15 mouse cellular contexts compared by ENCODE assay signal in genomic region chr6:148571651-148572050, GRCm38 (mm10).
DNase-seq lines count a peak whose midpoint lies in the region; ATAC-seq lines count a peak whose summit lies in the region.
"Had no signal": no experiment of that assay in that cellular context is flagged by ENCODE, and none has a peak within 500 bp of the region (broad histone marks: within the 10 kb centered on the region; RNA-seq: fewer than 3 reads in every experiment).

No protein-coding gene starts in this region.

- no peaks in the 10 kb centered on the region for H3K36me3 ChIP-seq in forebrain, embryonic 16.5 days (ENCODE audit: control insufficient read depth, insufficient read depth)
- H3K36me3 ChIP-seq in midbrain, embryonic 10.5 days: no peaks in the 10 kb centered on the region
- no peaks in the 10 kb centered on the region for H3K36me3 ChIP-seq in heart, embryonic 10.5 days
- H3K36me3 ChIP-seq: embryonic facial prominence, embryonic 13.5 days; intestine, embryonic 15.5 days; midbrain, embryonic 15.5 days; neural tube, embryonic 12.5 days had no signal

- 36% methylated on average over 3 of the region's 3 CpGs for WGBS in forebrain, embryonic 16.5 days
- 80% methylated on average over 3 of the region's 3 CpGs for WGBS in midbrain, embryonic 10.5 days
- 73% methylated on average over 3 of the region's 3 CpGs for WGBS in heart, embryonic 10.5 days

- peak; percentile 49 for DNase-seq in layer of hippocampus, adult 11-12 months (ENCODE audit: low spot score)
- DNase-seq in layer of hippocampus, postnatal 25 days (ENCODE audit: extremely low spot score in 1 of 2, low spot score in 1 of 2): no peak
- DNase-seq in layer of hippocampus, adult 9-11 months: peak; percentile 67
- peak; percentile 63 to 88 for DNase-seq in right cerebral cortex, postnatal 10 days (ENCODE audit: low spot score in 2 of 2)
- DNase-seq in midbrain, embryonic 10.5 days (ENCODE audit: low spot score): no peak
- no peak for DNase-seq in heart, embryonic 10.5 days (ENCODE audit: low spot score)
- DNase-seq: cerebellum, adult 9-11 months; heart, postnatal 4 days; kidney, postnatal 36 days; thymus, adult 2 months had no signal

- H3K4me3 ChIP-seq in forebrain, embryonic 16.5 days (replicated peaks; ENCODE audit: low read length): no peak overlapping the region
- no peak overlapping the region for H3K4me3 ChIP-seq in midbrain, embryonic 10.5 days
- H3K4me3 ChIP-seq in heart, embryonic 10.5 days: no peak overlapping the region
- H3K4me3 ChIP-seq: embryonic facial prominence, embryonic 13.5 days; intestine, embryonic 15.5 days; midbrain, embryonic 15.5 days; neural tube, embryonic 12.5 days had no signal

- no peaks in the 10 kb centered on the region for H3K27me3 ChIP-seq in forebrain, embryonic 16.5 days (replicated peaks; ENCODE audit: control insufficient read depth, insufficient read depth, low read length)
- H3K27me3 ChIP-seq in midbrain, embryonic 10.5 days (ENCODE audit: low read depth, poor library complexity, severe bottlenecking): no peaks in the 10 kb centered on the region
- no peaks in the 10 kb centered on the region for H3K27me3 ChIP-seq in heart, embryonic 10.5 days (ENCODE audit: insufficient read depth, poor library complexity, severe bottlenecking)
- H3K27me3 ChIP-seq: embryonic facial prominence, embryonic 13.5 days; intestine, embryonic 15.5 days; midbrain, embryonic 15.5 days; neural tube, embryonic 12.5 days had no signal

- H3K4me1 ChIP-seq in forebrain, embryonic 16.5 days (replicated peaks; ENCODE audit: control insufficient read depth, insufficient read depth, low read length): no peaks in the 10 kb centered on the region; the same call in 1 of the 2 replicates
- no peaks in the 10 kb centered on the region for H3K4me1 ChIP-seq in midbrain, embryonic 10.5 days
- 0 out of 2 replicates have a peak, but pooled peaks cover 5% of the 10 kb centered on the region for H3K4me1 ChIP-seq in heart, embryonic 10.5 days
- H3K4me1 ChIP-seq: embryonic facial prominence, embryonic 13.5 days; intestine, embryonic 15.5 days; midbrain, embryonic 15.5 days; neural tube, embryonic 12.5 days had no signal

- no peaks in the 10 kb centered on the region for H3K9me3 ChIP-seq in forebrain, embryonic 16.5 days (ENCODE audit: control insufficient read depth, low read length)
- no peaks in the 10 kb centered on the region for H3K9me3 ChIP-seq in midbrain, embryonic 10.5 days (replicated peaks)
- H3K9me3 ChIP-seq in heart, embryonic 10.5 days: no peaks in the 10 kb centered on the region
- H3K9me3 ChIP-seq: embryonic facial prominence, embryonic 13.5 days; intestine, embryonic 15.5 days; midbrain, embryonic 15.5 days; neural tube, embryonic 12.5 days had no signal

- H3K9ac ChIP-seq in forebrain, embryonic 16.5 days (replicated peaks; ENCODE audit: low read depth, low read length): no peak overlapping the region
- H3K9ac ChIP-seq: embryonic facial prominence, embryonic 13.5 days; intestine, embryonic 15.5 days; midbrain, embryonic 15.5 days; neural tube, embryonic 12.5 days had no signal

- peak; percentile 91 for ATAC-seq in forebrain, embryonic 16.5 days
- ATAC-seq: intestine, embryonic 15.5 days; midbrain, embryonic 15.5 days had no signal

- no peak overlapping the region for H3K4me2 ChIP-seq in forebrain, embryonic 16.5 days (ENCODE audit: low read length)
- H3K4me2 ChIP-seq: embryonic facial prominence, embryonic 13.5 days; intestine, embryonic 15.5 days; midbrain, embryonic 15.5 days; neural tube, embryonic 12.5 days had no signal

- peak overlapping the region; percentile 68 for H3K27ac ChIP-seq in forebrain, embryonic 16.5 days (ENCODE audit: low read length)
- H3K27ac ChIP-seq in midbrain, embryonic 10.5 days (replicated peaks): no peak overlapping the region
- H3K27ac ChIP-seq in heart, embryonic 10.5 days: no peak overlapping the region
- H3K27ac ChIP-seq: embryonic facial prominence, embryonic 13.5 days; intestine, embryonic 15.5 days; midbrain, embryonic 15.5 days; neural tube, embryonic 12.5 days had no signal

Comparison
In these comparisons a context has a peak if more than half of its experiments do, and no peak if none do; other contexts are left out.
1. DNase-seq: peak in layer of hippocampus, adult 11-12 months (single experiment), layer of hippocampus, adult 9-11 months (single experiment) and right cerebral cortex, postnatal 10 days (2 of 2); none in layer of hippocampus, postnatal 25 days (0 of 2), midbrain, embryonic 10.5 days (single experiment) and heart, embryonic 10.5 days (single experiment).